Mouse (Mus musculus): ENCODE results near the gene Iqce. TPM values are rescaled to one million over a fixed set of nuclear protein-coding genes. Genes with fewer than 3 reads are reported as not detected.

The Iqce gene
- total and polyA plus RNA-seq, 3 experiments, result 6.4 to 21.2 TPM; not detected in 1

GRCm38 (mm10) chr5:140617714-140618113 is 84.5 kb downstream of the Iqce start (continued):
- no peak; a peak in 1 of 4 replicates for TF ChIP-seq POLR2A (IDR thresholded peaks at IDR 0.05; ENCODE audit: control insufficient read depth in 1 of 2, insufficient read depth in 1 of 2, low read depth in 1 of 2, low read length in 2 of 2, poor library complexity in 1 of 2)
- TF ChIP-seq USF1 (IDR thresholded peaks at IDR 0.05; ENCODE audit: low read depth, low read length), result no peak

- Histone ChIP-seq H3K4me3 (ENCODE audit: control insufficient read depth in 1 of 2, insufficient read depth in 1 of 2, low read depth in 2 of 2, low read length in 2 of 2) (no peak overlapping the region), H3K27ac (ENCODE audit: control insufficient read depth, low read depth, low read length) (peak overlapping the region; percentile 64), H3K4me1 (ENCODE audit: control insufficient read depth in 1 of 2, insufficient read depth in 2 of 2, low read length in 2 of 2) (peaks cover 8 to 37% of the 10 kb centered on the region in 2 experiments), H3K9ac (ENCODE audit: control insufficient read depth, low read depth, low read length, poor library complexity, severe bottlenecking) (no peak overlapping the region), H3K27me3 (ENCODE audit: control insufficient read depth in 1 of 2, insufficient read depth in 2 of 2, low read length in 2 of 2) (no peaks in the 10 kb centered on the region), H3K9me3 (replicated peaks; ENCODE audit: insufficient read depth, low read length) (no peaks in the 10 kb centered on the region), H3K79me2 (ENCODE audit: control insufficient read depth, insufficient read depth, low read length, poor library complexity) (no peaks in the 10 kb centered on the region), H3K36me3 (ENCODE audit: control insufficient read depth in 1 of 2, insufficient read depth in 2 of 2, low read length in 2 of 2) (peaks cover 0 to 30% of the 10 kb centered on the region in 2 experiments; a peak in 2 of 4 replicates)
- DNase-seq (ENCODE audit: low read depth, low spot score), result peak; percentile 37
- no peak for TF ChIP-seq POLR2AphosphoS2 (IDR thresholded peaks at IDR 0.05; ENCODE audit: low read length)
Observed at GRCm38 (mm10) chr5:140616691-140617090, 85.5 kb downstream of the Iqce start.

GRCm38 (mm10) chr5:140616110-140616503 is 86.1 kb downstream of the Iqce start:
- TF ChIP-seq SMC3 (IDR thresholded peaks at IDR 0.05; ENCODE audit: low read depth, low read length) (no peak), TAL1 (IDR thresholded peaks at IDR 0.05; ENCODE audit: low read length) (no peak), USF2 (IDR thresholded peaks at IDR 0.05; ENCODE audit: borderline replicate concordance in 1 of 2, insufficient read depth in 1 of 2, low read depth in 1 of 2, low read length in 2 of 2) (no peak), POLR2AphosphoS5 (IDR thresholded peaks at IDR 0.05; ENCODE audit: borderline replicate concordance, low read depth, low read length) (no peak), ZNF384 (IDR thresholded peaks at IDR 0.05; ENCODE audit: low read depth, low read length) (no peak), USF1 (IDR thresholded peaks at IDR 0.05; ENCODE audit: low read depth, low read length) (no peak), POLR2A (IDR thresholded peaks at IDR 0.05; ENCODE audit: control insufficient read depth in 1 of 2, insufficient read depth in 1 of 2, low read depth in 1 of 2, low read length in 2 of 2, poor library complexity in 1 of 2) (no peak), ZMIZ1 (IDR thresholded peaks at IDR 0.05; ENCODE audit: low read depth, low read length) (no peak)
- H3K79me2 ChIP-seq (ENCODE audit: control insufficient read depth, insufficient read depth, low read length, poor library complexity), result no peaks in the 10 kb centered on the region
- H3K9ac ChIP-seq (ENCODE audit: control insufficient read depth, low read depth, low read length, poor library complexity, severe bottlenecking), result no peak overlapping the region
- peak overlapping the region; percentile 52 for H3K27ac ChIP-seq (ENCODE audit: control insufficient read depth, low read depth, low read length)
- no peaks in the 10 kb centered on the region for H3K9me3 ChIP-seq (replicated peaks; ENCODE audit: insufficient read depth, low read length)
- peak; percentile 23 for DNase-seq (ENCODE audit: low read depth, low spot score)
- no peak overlapping the region for H3K4me3 ChIP-seq (ENCODE audit: control insufficient read depth in 1 of 2, insufficient read depth in 1 of 2, low read depth in 2 of 2, low read length in 2 of 2)
- peaks cover 0 to 30% of the 10 kb centered on the region in 2 experiments; a peak in 2 of 4 replicates for H3K36me3 ChIP-seq (ENCODE audit: control insufficient read depth in 1 of 2, insufficient read depth in 2 of 2, low read length in 2 of 2)
- peaks cover 8 to 37% of the 10 kb centered on the region in 2 experiments for H3K4me1 ChIP-seq (ENCODE audit: control insufficient read depth in 1 of 2, insufficient read depth in 2 of 2, low read length in 2 of 2)
- no peaks in the 10 kb centered on the region for H3K27me3 ChIP-seq (ENCODE audit: control insufficient read depth in 1 of 2, insufficient read depth in 2 of 2, low read length in 2 of 2)

GRCm38 (mm10) chr5:140615321-140616109 is 86.7 kb downstream of the Iqce start:
- Histone ChIP-seq H3K27me3 (ENCODE audit: control insufficient read depth in 1 of 2, insufficient read depth in 2 of 2, low read length in 2 of 2) (no peaks in the 10 kb centered on the region), H3K9ac (ENCODE audit: control insufficient read depth, low read depth, low read length, poor library complexity, severe bottlenecking) (no peak overlapping the region), H3K9me3 (replicated peaks; ENCODE audit: insufficient read depth, low read length) (no peaks in the 10 kb centered on the region), H3K4me1 (ENCODE audit: control insufficient read depth in 1 of 2, insufficient read depth in 2 of 2, low read length in 2 of 2) (peaks cover 8 to 37% of the 10 kb centered on the region in 2 experiments), H3K36me3 (ENCODE audit: control insufficient read depth in 1 of 2, insufficient read depth in 2 of 2, low read length in 2 of 2) (peaks cover 0 to 30% of the 10 kb centered on the region in 2 experiments; a peak in 2 of 4 replicates), H3K79me2 (ENCODE audit: control insufficient read depth, insufficient read depth, low read length, poor library complexity) (no peaks in the 10 kb centered on the region), H3K27ac (ENCODE audit: control insufficient read depth, low read depth, low read length) (peak overlapping the region; percentile 52), H3K4me3 (ENCODE audit: control insufficient read depth in 1 of 2, insufficient read depth in 1 of 2, low read depth in 2 of 2, low read length in 2 of 2) (no peak overlapping the region)
- DNase-seq (ENCODE audit: low read depth, low spot score), result peak; percentile 47
- TF ChIP-seq MAX (IDR thresholded peaks at IDR 0.05; ENCODE audit: low read length) (no peak), ZNF384 (IDR thresholded peaks at IDR 0.05; ENCODE audit: low read depth, low read length) (peak; percentile 90), CHD2 (IDR thresholded peaks at IDR 0.05; ENCODE audit: low read length) (no peak), POLR2AphosphoS2 (IDR thresholded peaks at IDR 0.05; ENCODE audit: low read length) (no peak), CHD1 (IDR thresholded peaks at IDR 0.05; ENCODE audit: low read depth, low read length) (no peak), GATA1 (IDR thresholded peaks at IDR 0.05; ENCODE audit: low read depth, low read length) (no peak)

Measured in MEL (cell line).